Mouse (Mus musculus) ES-E14 (cell line): ENCODE data around the gene Fkbp8. TPM values are rescaled to one million over a fixed set of nuclear protein-coding genes. Genes with fewer than 3 reads are reported as not detected.

Source experiments
- DNase-seq: peaks from one replicate; pipeline ENCODE4 v3.0.0-alpha.2; 2013; ENCODE audit warnings: low read depth, low spot score
- H3K27ac ChIP-seq: 2 replicates; pipeline ENCODE4 v1.5.1; 2012; ENCODE audit warnings: low read depth, mild to moderate bottlenecking, low read length, moderate library complexity, mixed read lengths; ENCODE audit not compliant: poor library complexity, insufficient read depth, severe bottlenecking
- H3K36me3 ChIP-seq: 2 replicates; pipeline ENCODE4 v1.6.1; 2012; ENCODE audit warnings: mild to moderate bottlenecking, low read length, moderate library complexity, mixed read lengths; ENCODE audit not compliant: control insufficient read depth, poor library complexity, insufficient read depth, severe bottlenecking
- H3K4me1 ChIP-seq, 2 experiments: fragments of 150-350 bp in 1 of 2; sonication (generic) in 1 of 2; 2 replicates each; pipeline ENCODE4 v1.6.1; 2012; ENCODE audit warnings: low read length in 2 of 2, mild to moderate bottlenecking in 1 of 2, mixed read lengths in 1 of 2; ENCODE audit not compliant: control insufficient read depth in 2 of 2, insufficient read depth in 2 of 2, poor library complexity in 1 of 2
- H3K4me3 ChIP-seq, 2 experiments: fragments of 150-350 bp in 1 of 2; sonication (generic) in 1 of 2; 2 replicates each; pipeline ENCODE4 v1.5.1; 2012; ENCODE audit warnings: low read length in 2 of 2, low read depth in 1 of 2, mild to moderate bottlenecking in 1 of 2, mixed read lengths in 1 of 2; ENCODE audit not compliant: insufficient read depth in 1 of 2, poor library complexity in 1 of 2, severe bottlenecking in 1 of 2
- H3K9ac ChIP-seq: 2 replicates; pipeline ENCODE4 v1.6.1; 2012; ENCODE audit warnings: low read depth, mild to moderate bottlenecking, low read length, mixed read lengths; ENCODE audit not compliant: poor library complexity, insufficient read depth, severe bottlenecking
- H3K9me3 ChIP-seq: fragments of 150-350 bp; sonication (generic); 2 replicates; pipeline ENCODE4 v1.6.1; 2012; ENCODE audit warnings: low read depth, mild to moderate bottlenecking, low read length; ENCODE audit not compliant: control insufficient read depth, insufficient read depth
- CHD2 ChIP-seq: IDR thresholded peaks from 2 replicates; pipeline ENCODE4 v1.6.1; 2014; ENCODE audit warnings: mild to moderate bottlenecking, low read depth, low read length, inconsistent platforms
- HCFC1 ChIP-seq: IDR thresholded peaks from 2 replicates; pipeline ENCODE4 v1.6.1; 2012; ENCODE audit warnings: low read length, inconsistent platforms, borderline replicate concordance; ENCODE audit not compliant: insufficient read depth
- MAFK ChIP-seq: IDR thresholded peaks from 2 replicates; pipeline ENCODE4 v1.6.1; 2014; ENCODE audit warnings: mild to moderate bottlenecking, low read depth, low read length, inconsistent platforms; ENCODE audit not compliant: insufficient read depth
- ZC3H11A ChIP-seq: IDR thresholded peaks from 2 replicates; pipeline ENCODE4 v1.6.1; 2012; ENCODE audit warnings: low read depth, mild to moderate bottlenecking, inconsistent platforms, low read length, borderline replicate concordance
- ZNF384 ChIP-seq: IDR thresholded peaks from 2 replicates; pipeline ENCODE4 v1.6.1; 2012; ENCODE audit warnings: low read depth, low read length, inconsistent platforms
- in situ Hi-C, 2 experiments: fragments of 600-800 bp; cut with MboI; formaldehyde crosslinking; loops; one replicate each; pipeline ENCODE4 v1.15.1; 2025; ENCODE audit warnings: low sequenced_read_pairs in 2 of 2, inconsistent platforms in 1 of 2; ENCODE audit not compliant: unreplicated experiment in 2 of 2
- total RNA-seq: library from RNA; depleted of rRNA; stranded (reverse); fragments of 300-350 nt; gene quantifications from 2 replicates; pipeline ENCODE4 v1.2.3, GENCODE M21; 2012

Fkbp8 gene
- total RNA-seq, 1 experiment: 252 TPM

GRCm38 (mm10) chr8:70563763-70564387 is 36.4 kb downstream of the Fkbp8 start:
- Histone ChIP-seq H3K36me3 (no peaks in the 10 kb centered on the region; the same call in 1 of the 2 replicates), H3K9me3 (no peaks in the 10 kb centered on the region), H3K4me3 (no peak overlapping the region), H3K27ac (no peak overlapping the region), H3K4me1 (peaks cover 0 to 22% of the 10 kb centered on the region in 2 experiments; a peak in 2 of 4 replicates), H3K9ac (no peak overlapping the region)
- in situ Hi-C loops: no loop called here
- no peak for DNase-seq
- TF ChIP-seq HCFC1 (no peak), ZC3H11A (no peak), MAFK (no peak), CHD2 (no peak)

GRCm38 (mm10) chr8:70564696-70565235 is 37.2 kb downstream of the Fkbp8 start:
- in situ Hi-C loops: no loop called here
- Histone ChIP-seq H3K9me3 (no peaks in the 10 kb centered on the region), H3K9ac (no peak overlapping the region), H3K4me1 (peaks cover 0 to 22% of the 10 kb centered on the region in 2 experiments; a peak in 2 of 4 replicates), H3K36me3 (no peaks in the 10 kb centered on the region; the same call in 1 of the 2 replicates), H3K27ac (no peak overlapping the region), H3K4me3 (no peak overlapping the region)
- no peak for DNase-seq
- TF ChIP-seq ZC3H11A (no peak), CHD2 (no peak), HCFC1 (no peak), MAFK (no peak), ZNF384 (no peak)

- Histone ChIP-seq H3K36me3 (no peaks in the 10 kb centered on the region; the same call in 1 of the 2 replicates), H3K4me1 (peaks cover 2 to 24% of the 10 kb centered on the region in 2 experiments; a peak in 2 of 4 replicates), H3K4me3 (no peak overlapping the region), H3K27ac (peak overlapping the region; percentile 26; the same call in 1 of the 2 replicates), H3K9ac (no peak overlapping the region), H3K9me3 (no peaks in the 10 kb centered on the region)
- TF ChIP-seq ZNF384: no peak
- no peak for TF ChIP-seq HCFC1
- no peak for TF ChIP-seq ZC3H11A
- TF ChIP-seq CHD2: no peak
- TF ChIP-seq MAFK: no peak
- no peak for DNase-seq
- in situ Hi-C loops: no loop called here
These were observed 38.0 kb downstream of the Fkbp8 start for GRCm38 (mm10) chr8:70565561-70565960.

GRCm38 (mm10) chr8:70570360-70570759 is 42.8 kb downstream of the Fkbp8 start:
- TF ChIP-seq MAFK: no peak
- no peak for TF ChIP-seq ZC3H11A
- no peak for TF ChIP-seq ZNF384
- no peak for TF ChIP-seq CHD2
- no peak for TF ChIP-seq HCFC1

More at GRCm38 (mm10) chr8:70570360-70570759, 42.8 kb downstream of the Fkbp8 start:
- no peak overlapping the region for H3K4me3 ChIP-seq
- no peak overlapping the region for H3K9ac ChIP-seq
- no peak for DNase-seq
- peaks cover 6% of the 10 kb centered on the region; the same call in 1 of the 2 replicates for H3K36me3 ChIP-seq
- H3K27ac ChIP-seq: no peak overlapping the region
- no peaks in the 10 kb centered on the region for H3K9me3 ChIP-seq
- peaks cover 2 to 6% of the 10 kb centered on the region in 2 experiments; a peak in 1 of 4 replicates for H3K4me1 ChIP-seq
- in situ Hi-C loops: no loop called here
